Mouse (Mus musculus) heart, embryonic 16.5 days (tissue): ENCODE measurements around the gene Lifr. TPM values are rescaled to one million over a fixed set of nuclear protein-coding genes. Genes with fewer than 3 reads are reported as not detected.

ENCODE experiments used
- ATAC-seq: fragments of 200-750 bp; cut with Nextera tagmentation; replicated peaks from 2 replicates; pipeline ENCODE4 v1.8.0; 2017; ENCODE audit warnings: moderate number of reproducible peaks; ENCODE audit not compliant: insufficient read depth, low FRiP score; ENCODE audit errors: extremely low read depth
- H3K27ac ChIP-seq: fragments of 300-500 bp; sonication (generic); 2 replicates; pipeline ENCODE4 v1.5.1; 2014; ENCODE audit warnings: mild to moderate bottlenecking, low read length, control low read depth, moderate library complexity
- H3K27me3 ChIP-seq: fragments of 300-500 bp; sonication (generic); 2 replicates; pipeline ENCODE4 v1.6.1; 2014; ENCODE audit warnings: low read length, mixed read lengths; ENCODE audit not compliant: control insufficient read depth, insufficient read depth
- H3K36me3 ChIP-seq: fragments of 300-500 bp; sonication (generic); 2 replicates; pipeline ENCODE4 v1.6.1; 2014; ENCODE audit not compliant: control insufficient read depth, insufficient read depth
- H3K4me1 ChIP-seq: fragments of 300-500 bp; sonication (generic); 2 replicates; pipeline ENCODE4 v1.6.1; 2014; ENCODE audit warnings: low read length, mixed read lengths; ENCODE audit not compliant: control insufficient read depth, insufficient read depth
- H3K4me2 ChIP-seq: fragments of 300-500 bp; sonication (generic); 2 replicates; pipeline ENCODE4 v1.6.1; 2014; ENCODE audit warnings: low read depth, mild to moderate bottlenecking, control low read depth, low read length
- H3K4me3 ChIP-seq: fragments of 300-500 bp; sonication (generic); 2 replicates; pipeline ENCODE4 v1.5.1; 2014; ENCODE audit warnings: mild to moderate bottlenecking, control low read depth, low read length
- H3K9ac ChIP-seq: fragments of 300-500 bp; sonication (generic); 2 replicates; pipeline ENCODE4 v1.6.1; 2014; ENCODE audit warnings: low read length, control low read depth
- H3K9me3 ChIP-seq: fragments of 300-500 bp; sonication (generic); replicated peaks from 2 replicates; pipeline ENCODE4 v1.6.1; 2016; ENCODE audit warnings: low read length; ENCODE audit not compliant: control insufficient read depth
- WGBS: fragments of 180-500 bp; shearing (Covaris S2); extraction: QIAGEN DNeasy Blood & Tissue Kit; methylation state at CpG from one replicate; pipeline ENCODE4 v1.1.7; 2014; 5-methylcytosine and 5-hydroxymethylcytosine counted together
- polyA plus RNA-seq: library from polyadenylated mRNA; unstranded; fragments of >200 nt; fragmentation: Nextera tagmentation; extraction: Ambion mirVana; gene quantifications from 2 replicates; pipeline ENCODE4 v1.2.1, GENCODE M21; 2015

The Lifr gene
- polyA plus RNA-seq, 1 experiment from 2014 or later: 24.0 TPM

- Histone ChIP-seq H3K9me3 (no peaks in the 10 kb centered on the region), H3K4me2 (no peak overlapping the region), H3K27me3 (no peaks in the 10 kb centered on the region), H3K9ac (no peak overlapping the region), H3K36me3 (peaks cover 33% of the 10 kb centered on the region), H3K4me3 (no peak overlapping the region), H3K4me1 (peaks cover 15% of the 10 kb centered on the region), H3K27ac (peak overlapping the region; percentile 33)
- peak; percentile 81 for ATAC-seq
- 14% methylated on average over 2 of the region's 2 CpGs for WGBS
These were observed 82.5 kb downstream of the Lifr start for GRCm38 (mm10) chr15:7172875-7173274.

GRCm38 (mm10) chr15:7173346-7173745, 82.9 kb downstream of the Lifr start:
- peak; percentile 67 for ATAC-seq

GRCm38 (mm10) chr15:7173776-7174175, 83.4 kb downstream of the Lifr start:
- Histone ChIP-seq H3K4me2 (no peak overlapping the region), H3K36me3 (peaks cover 32% of the 10 kb centered on the region), H3K27me3 (no peaks in the 10 kb centered on the region), H3K9ac (no peak overlapping the region), H3K4me3 (no peak overlapping the region), H3K27ac (no peak overlapping the region), H3K9me3 (no peaks in the 10 kb centered on the region), H3K4me1 (peaks cover 15% of the 10 kb centered on the region)
- ATAC-seq: no peak
- 83% methylated on average over 8 of the region's 8 CpGs for WGBS

More at GRCm38 (mm10) chr15:7173346-7173745, 82.9 kb downstream of the Lifr start:
- Histone ChIP-seq H3K27ac (peak overlapping the region; percentile 33), H3K9ac (no peak overlapping the region), H3K27me3 (no peaks in the 10 kb centered on the region), H3K36me3 (peaks cover 31% of the 10 kb centered on the region), H3K4me1 (peaks cover 15% of the 10 kb centered on the region), H3K4me2 (peak overlapping the region; percentile 40; the same call in 1 of the 2 replicates), H3K9me3 (no peaks in the 10 kb centered on the region), H3K4me3 (no peak overlapping the region)
- WGBS: 57% methylated on average over 7 of the region's 7 CpGs

- 86% methylated on average over 6 of the region's 6 CpGs for WGBS
- H3K36me3 ChIP-seq: peaks cover 52% of the 10 kb centered on the region
These were observed 90.2 kb downstream of the Lifr start for GRCm38 (mm10) chr15:7180576-7180975.

GRCm38 (mm10) chr15:7187682-7188081, 97.3 kb downstream of the Lifr start:
- Histone ChIP-seq H3K36me3 (peaks cover 48% of the 10 kb centered on the region), H3K9me3 (no peaks in the 10 kb centered on the region), H3K4me1 (peaks cover 14% of the 10 kb centered on the region), H3K4me2 (no peak overlapping the region), H3K4me3 (no peak overlapping the region), H3K9ac (no peak overlapping the region), H3K27me3 (no peaks in the 10 kb centered on the region), H3K27ac (no peak overlapping the region)
- no peak for ATAC-seq
- WGBS: 83% methylated on average over 6 of the region's 6 CpGs

More at GRCm38 (mm10) chr15:7180576-7180975, 90.2 kb downstream of the Lifr start:
- Histone ChIP-seq H3K9ac (no peak overlapping the region), H3K4me3 (no peak overlapping the region), H3K27ac (no peak overlapping the region), H3K27me3 (no peaks in the 10 kb centered on the region), H3K4me2 (no peak overlapping the region), H3K9me3 (no peaks in the 10 kb centered on the region), H3K4me1 (no peaks in the 10 kb centered on the region)
- no peak for ATAC-seq

GRCm38 (mm10) chr15:7189678-7190454, 99.5 kb downstream of the Lifr start:
- no peaks in the 10 kb centered on the region for H3K9me3 ChIP-seq
- H3K27me3 ChIP-seq: no peaks in the 10 kb centered on the region
- 50% methylated on average over 22 of the region's 22 CpGs for WGBS
- H3K27ac ChIP-seq: peak overlapping the region; percentile 93
- peak overlapping the region; percentile 56 for H3K9ac ChIP-seq
- ATAC-seq: peak; percentile 90
- H3K4me3 ChIP-seq: no peak overlapping the region
- peak overlapping the region; percentile 34; the same call in 1 of the 2 replicates for H3K4me2 ChIP-seq
- peaks cover 37% of the 10 kb centered on the region for H3K36me3 ChIP-seq
- peaks cover 28% of the 10 kb centered on the region for H3K4me1 ChIP-seq

- H3K4me1 ChIP-seq: peaks cover 32% of the 10 kb centered on the region
- no peak overlapping the region for H3K27ac ChIP-seq
- no peaks in the 10 kb centered on the region for H3K9me3 ChIP-seq
- H3K4me2 ChIP-seq: no peak overlapping the region
- H3K27me3 ChIP-seq: no peaks in the 10 kb centered on the region
- H3K36me3 ChIP-seq: peaks cover 25% of the 10 kb centered on the region
- H3K9ac ChIP-seq: no peak overlapping the region
- H3K4me3 ChIP-seq: no peak overlapping the region
- 69% methylated on average over 4 of the region's 4 CpGs for WGBS
- no peak for ATAC-seq
These were observed 100.7 kb downstream of the Lifr start for GRCm38 (mm10) chr15:7191074-7191473.

GRCm38 (mm10) chr15:7192582-7192981, 102.2 kb downstream of the Lifr start:
- Histone ChIP-seq H3K4me1 (peaks cover 32% of the 10 kb centered on the region), H3K9ac (no peak overlapping the region), H3K36me3 (peaks cover 17% of the 10 kb centered on the region), H3K27ac (no peak overlapping the region), H3K4me2 (no peak overlapping the region), H3K4me3 (no peak overlapping the region), H3K9me3 (no peaks in the 10 kb centered on the region), H3K27me3 (no peaks in the 10 kb centered on the region)
- ATAC-seq: no peak
- 92% methylated on average over 2 of the region's 2 CpGs for whole genome bisulfite sequencing

GRCm38 (mm10) chr15:7194147-7194720, 103.8 kb downstream of the Lifr start:
- WGBS: 31% methylated on average over 13 of the region's 13 CpGs
- peaks cover 13% of the 10 kb centered on the region; the same call in 1 of the 2 replicates for H3K36me3 ChIP-seq
- H3K4me3 ChIP-seq: no peak overlapping the region
- peaks cover 37% of the 10 kb centered on the region for H3K4me1 ChIP-seq
- no peaks in the 10 kb centered on the region for H3K9me3 ChIP-seq
- no peak for ATAC-seq
- peak overlapping the region; percentile 29 for H3K9ac ChIP-seq
- H3K27me3 ChIP-seq: no peaks in the 10 kb centered on the region
- peak overlapping the region; percentile 68 for H3K27ac ChIP-seq
- H3K4me2 ChIP-seq: no peak overlapping the region
